Mouse (Mus musculus) C2C12 (cell line): ENCODE measurements around the gene Akt1s1. TPM values are rescaled to one million over a fixed set of nuclear protein-coding genes. Genes with fewer than 3 reads are reported as not detected.

ENCODE experiments used
- H3K27me3 ChIP-seq: one replicate; pipeline ENCODE4 v1.6.1; 2011; ENCODE audit not compliant: control insufficient read depth, insufficient read depth, insufficient read length
- H3K36me3 ChIP-seq: one replicate; pipeline ENCODE4 v1.6.1; 2011; ENCODE audit not compliant: control insufficient read depth, insufficient read depth
- H3K4me3 ChIP-seq: one replicate; pipeline ENCODE4 v1.5.1; 2011; ENCODE audit warnings: mild to moderate bottlenecking, control low read depth; ENCODE audit not compliant: poor library complexity, insufficient read depth, severe bottlenecking
- H3K79me2 ChIP-seq: one replicate; pipeline ENCODE4 v1.6.1; 2011; ENCODE audit not compliant: control insufficient read depth, insufficient read depth
- H3K79me3 ChIP-seq: one replicate; pipeline ENCODE4 v1.6.1; 2011; ENCODE audit warnings: low read depth, control low read depth
- H3ac ChIP-seq: one replicate; pipeline ENCODE3; 2011; ENCODE audit warnings: low read depth; ENCODE audit not compliant: control insufficient read depth, insufficient read length
- CEBPB ChIP-seq: IDR thresholded peaks from one replicate; pipeline ENCODE4 v1.6.1; 2011; ENCODE audit warnings: low read depth, mild to moderate bottlenecking, control low read depth, moderate library complexity
- CTCF ChIP-seq: IDR thresholded peaks from one replicate; pipeline ENCODE4 v1.5.1; 2011; ENCODE audit not compliant: control insufficient read depth, insufficient read depth, insufficient read length
- FOSL1 ChIP-seq: IDR thresholded peaks from one replicate; pipeline ENCODE4 v1.8.0; 2011; ENCODE audit warnings: mild to moderate bottlenecking, low read length; ENCODE audit not compliant: poor library complexity, insufficient read depth, severe bottlenecking
- MAX ChIP-seq: IDR thresholded peaks from one replicate; pipeline ENCODE4 v1.6.1; 2011; ENCODE audit warnings: mild to moderate bottlenecking, control low read depth
- MYOD1 ChIP-seq: IDR thresholded peaks from one replicate; pipeline ENCODE4 v1.6.1; 2011; ENCODE audit warnings: low read depth; ENCODE audit not compliant: control insufficient read depth, insufficient read length
- MYOG ChIP-seq: IDR thresholded peaks from one replicate; pipeline ENCODE4 v1.6.1; 2011; ENCODE audit not compliant: control insufficient read depth, insufficient read length; ENCODE audit errors: extremely low read depth
- USF1 ChIP-seq: IDR thresholded peaks from one replicate; pipeline ENCODE4 v1.6.1; 2011; ENCODE audit warnings: low read depth, mild to moderate bottlenecking, control low read depth, moderate library complexity
- polyA plus RNA-seq: library from polyadenylated mRNA; unstranded; fragments of >200 nt; fragmentation: generic; extraction: Trizol; gene quantifications from one replicate; pipeline ENCODE4 v1.2.1, GENCODE M21; 2012; ENCODE audit warnings: missing spikeins

Gene Akt1s1
- polyA plus RNA-seq, 1 experiment: 208 TPM

GRCm38 (mm10) chr7:44849416-44850111 lies 773 bp downstream of the Akt1s1 start:
- TF ChIP-seq MAX: peak; percentile 60
- TF ChIP-seq CTCF: no peak
- TF ChIP-seq MYOD1: no peak
- peak; percentile 46 for TF ChIP-seq USF1
- TF ChIP-seq CEBPB: peak; percentile 56
- no peak for TF ChIP-seq MYOG
- Histone ChIP-seq H3K79me3 (peaks cover 24% of the 10 kb centered on the region), H3K36me3 (peaks cover 17% of the 10 kb centered on the region), H3K27me3 (no peaks in the 10 kb centered on the region), H3ac (peak overlapping the region; percentile 93), H3K4me3 (peak overlapping the region; percentile 82), H3K79me2 (peaks cover 53% of the 10 kb centered on the region)

DNA sequence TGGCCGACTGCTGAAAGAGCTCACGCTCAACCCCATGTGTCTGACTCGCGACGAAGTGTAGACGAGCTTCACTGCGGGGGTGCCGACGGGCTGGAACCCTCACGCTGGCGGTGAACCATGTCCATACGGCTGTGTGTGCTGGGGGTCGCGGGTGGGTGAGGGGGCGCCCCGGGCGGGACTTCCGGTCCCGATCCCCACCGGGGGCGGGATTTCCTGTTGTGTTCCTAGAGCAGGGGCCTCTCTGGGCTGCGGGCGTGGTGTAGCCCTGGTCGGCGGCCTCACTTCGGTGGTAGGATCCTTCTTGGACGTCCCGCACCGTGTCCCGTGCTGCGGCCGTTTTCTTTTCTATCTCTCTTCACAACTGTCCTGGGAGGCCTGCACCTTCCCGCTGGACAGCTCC lies 1.4 kb downstream of the Akt1s1 start:
- no peaks in the 10 kb centered on the region for H3K27me3 ChIP-seq
- peak overlapping the region; percentile 82 for H3K4me3 ChIP-seq
- peak overlapping the region; percentile 93 for H3ac ChIP-seq
- H3K79me2 ChIP-seq: peaks cover 53% of the 10 kb centered on the region
- peaks cover 17% of the 10 kb centered on the region for H3K36me3 ChIP-seq
- TF ChIP-seq CEBPB: no peak
- no peak for TF ChIP-seq MYOG
- TF ChIP-seq USF1: no peak
- H3K79me3 ChIP-seq: peaks cover 24% of the 10 kb centered on the region

GRCm38 (mm10) chr7:44850789-44851624 lies 2.2 kb downstream of the Akt1s1 start:
- Histone ChIP-seq H3K79me2 (peaks cover 53% of the 10 kb centered on the region), H3K79me3 (peaks cover 24% of the 10 kb centered on the region), H3K36me3 (peaks cover 15% of the 10 kb centered on the region), H3K27me3 (no peaks in the 10 kb centered on the region), H3K4me3 (peak overlapping the region; percentile 82), H3ac (peak overlapping the region; percentile 71)
- TF ChIP-seq MAX (no peak), MYOD1 (no peak), USF1 (no peak), CEBPB (no peak)

DNA sequence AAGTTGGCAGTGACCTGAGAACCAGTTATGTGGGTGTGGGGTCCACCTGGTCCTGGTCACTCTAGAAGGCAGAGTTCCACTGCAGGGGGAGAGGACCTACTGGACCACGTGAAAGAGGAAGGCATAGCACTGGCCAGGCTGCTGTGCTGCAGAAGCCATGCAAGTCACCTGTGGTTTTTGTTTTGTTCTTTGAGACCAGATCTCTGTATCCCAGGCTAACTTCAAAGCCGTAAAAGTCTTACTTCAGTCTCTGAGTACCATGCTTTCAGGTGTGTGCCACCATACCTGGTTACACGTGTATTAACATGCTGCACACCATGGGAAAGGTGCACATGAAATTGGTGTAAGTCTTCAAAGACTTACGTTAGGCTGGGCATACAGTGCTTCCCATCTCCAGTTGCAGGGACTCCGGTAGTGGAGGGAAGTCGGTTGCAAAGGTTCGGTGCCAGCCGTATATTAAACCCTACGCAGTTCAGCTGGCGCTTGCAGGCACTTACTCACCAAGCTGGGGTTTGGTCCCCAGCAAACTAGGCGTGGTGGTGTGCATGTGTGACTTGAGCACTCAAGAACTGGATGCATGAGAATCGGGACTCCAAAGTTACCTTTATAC lies 2.9 kb downstream of the Akt1s1 start:
- TF ChIP-seq USF1: no peak
- no peak for TF ChIP-seq MYOD1
- no peak for TF ChIP-seq CEBPB
- no peak for TF ChIP-seq FOSL1
- TF ChIP-seq CTCF: no peak
- TF ChIP-seq MYOG: no peak
- no peak for TF ChIP-seq MAX
- peaks cover 9% of the 10 kb centered on the region for H3K36me3 ChIP-seq
- peaks cover 53% of the 10 kb centered on the region for H3K79me2 ChIP-seq
- H3K79me3 ChIP-seq: peaks cover 24% of the 10 kb centered on the region
- H3ac ChIP-seq: no peak overlapping the region
- H3K27me3 ChIP-seq: no peaks in the 10 kb centered on the region
- no peak overlapping the region for H3K4me3 ChIP-seq

- Histone ChIP-seq H3K36me3 (peaks cover 9% of the 10 kb centered on the region), H3K4me3 (no peak overlapping the region)
- TF ChIP-seq MYOD1 (no peak), MYOG (no peak), FOSL1 (no peak), CTCF (no peak), MAX (no peak), USF1 (no peak), CEBPB (no peak)
These were observed 3.7 kb downstream of the Akt1s1 start for GRCm38 (mm10) chr7:44852259-44853027.

More at GRCm38 (mm10) chr7:44852259-44853027, 3.7 kb downstream of the Akt1s1 start:
- Histone ChIP-seq H3K79me3 (peaks cover 23% of the 10 kb centered on the region), H3K27me3 (no peaks in the 10 kb centered on the region), H3K79me2 (peaks cover 54% of the 10 kb centered on the region), H3ac (no peak overlapping the region)
